Mouse (Mus musculus): ENCODE measurements around the gene C030005K15Rik. TPM values are rescaled to one million over a fixed set of nuclear protein-coding genes. Genes with fewer than 3 reads are reported as not detected.

C030005K15Rik gene
- total RNA-seq, 2 experiments from 2014 or later: not detected

Other genes with a start within 250 kb of the C030005K15Rik start
- gene Dcn, start 247.1 kb downstream of the C030005K15Rik start, total RNA-seq (2021): 100 to 1,000 TPM; 257 to 303 TPM
- gene Lum, start 161.6 kb downstream of the C030005K15Rik start, total RNA-seq (2021): 10 to 100 TPM; 19.3 to 41.2 TPM
- 10 to 100 TPM in 1 of 2 experiments, 1 to 10 TPM in 1; 7.1 to 20.7 TPM for gene Kera, start 119.9 kb downstream of the C030005K15Rik start, total RNA-seq (2021)
- under 1 TPM in 1 of 2 experiments, not detected in 1; 0.16 TPM for gene Epyc, start 82.7 kb downstream of the C030005K15Rik start, total RNA-seq (2021)
- gene Ccer1, start 33.7 kb downstream of the C030005K15Rik start, total RNA-seq (2021): not detected